Mouse (Mus musculus) bone marrow, adult 2 months (tissue): Measurements from ENCODE around the gene Mfap2.

ENCODE experiments used
- CTCF ChIP-seq: fragments of 200-500 bp; IDR thresholded peaks from 2 replicates; pipeline ENCODE4 v1.5.1; 2011; ENCODE audit warnings: low read length, control low read depth; ENCODE audit not compliant: control insufficient read depth, insufficient read depth
- POLR2A ChIP-seq: fragments of 200-500 bp; IDR thresholded peaks from 2 replicates; pipeline ENCODE4 v1.6.1; 2011; ENCODE audit warnings: low read depth, mild to moderate bottlenecking, control low read depth, low read length, borderline replicate concordance; ENCODE audit not compliant: control insufficient read depth

DNA sequence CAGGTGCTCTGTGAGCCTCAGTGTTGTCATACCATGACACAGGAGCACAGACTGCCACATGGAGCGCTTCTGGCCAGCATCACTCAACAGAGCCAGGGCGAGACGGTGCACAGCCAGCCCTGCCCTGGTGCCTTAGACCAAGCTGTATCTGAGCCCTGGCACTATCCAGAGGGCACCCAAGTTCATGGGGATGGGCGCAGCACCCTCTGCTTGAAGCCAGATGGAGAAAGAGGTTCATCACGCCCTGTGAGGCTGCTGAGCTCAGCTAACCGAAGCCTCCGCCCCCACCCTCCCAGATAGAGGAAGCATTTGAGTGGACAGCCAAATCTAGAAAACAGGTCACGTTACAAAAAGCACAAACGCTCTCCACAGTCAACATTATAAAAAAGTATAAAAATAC lies 6.1 kb downstream of the Mfap2 start:
- no peak for TF ChIP-seq CTCF
- no peak for TF ChIP-seq POLR2A
